29 mouse cellular contexts compared by ENCODE assay signal in the genomic region with DNA sequence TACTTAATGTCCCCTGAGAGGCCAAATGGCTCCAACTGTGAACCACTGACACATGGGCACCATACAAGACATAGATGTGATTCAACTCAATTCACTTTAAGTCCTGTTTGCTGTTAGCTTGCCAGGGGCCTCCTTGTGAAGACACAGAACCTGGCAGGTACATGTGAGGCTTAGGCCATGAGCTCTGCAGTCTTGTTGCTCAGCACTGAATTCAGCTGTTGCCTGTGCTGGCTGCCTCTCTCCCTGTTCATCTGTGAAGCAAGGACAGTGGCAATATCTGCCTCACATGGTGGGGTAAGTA.
DNase-seq lines count a peak whose midpoint lies in the region; ATAC-seq lines count a peak whose summit lies in the region.
"Had no signal": no experiment of that assay in that cellular context is flagged by ENCODE, and none has a peak within 500 bp of the region (broad histone marks: within the 10 kb centered on the region; RNA-seq: fewer than 3 reads in every experiment).

No protein-coding gene starts in this region.

- H3K9ac ChIP-seq in hindbrain, embryonic 15.5 days = no peak overlapping the region
- H3K9ac ChIP-seq in midbrain, embryonic 15.5 days = no peak overlapping the region
- H3K9ac ChIP-seq: embryonic facial prominence, embryonic 15.5 days; forebrain, embryonic 15.5 days; liver, embryonic 14.5 days; lung, embryonic 14.5 days had no signal

- ATAC-seq in hindbrain, embryonic 15.5 days (ENCODE audit: low FRiP score, low read depth) = 0 out of 2 replicates have a peak, but pooled peaks have one; percentile 23
- peak; percentile 45; the same call in 1 of the 2 replicates for ATAC-seq in midbrain, embryonic 15.5 days (replicated peaks)
- ATAC-seq: activated CD4-positive, CD25-positive, alpha-beta regulatory T cell, adult 4 months; forebrain, embryonic 15.5 days had no signal

- no peaks in the 10 kb centered on the region for H3K36me3 ChIP-seq in hindbrain, embryonic 10.5 days
- no peaks in the 10 kb centered on the region for H3K36me3 ChIP-seq in hindbrain, embryonic 15.5 days
- H3K36me3 ChIP-seq in midbrain, embryonic 15.5 days (replicated peaks) = no peaks in the 10 kb centered on the region
- H3K36me3 ChIP-seq: embryonic facial prominence, embryonic 15.5 days; forebrain, embryonic 15.5 days had no signal

- no peak overlapping the region for H3K4me2 ChIP-seq in hindbrain, embryonic 15.5 days
- H3K4me2 ChIP-seq in midbrain, embryonic 15.5 days = no peak overlapping the region
- H3K4me2 ChIP-seq: embryonic facial prominence, embryonic 15.5 days; forebrain, embryonic 15.5 days; heart, embryonic 11.5 days; lung, embryonic 14.5 days had no signal

- no peak overlapping the region for H3K4me3 ChIP-seq in hindbrain, embryonic 10.5 days
- H3K4me3 ChIP-seq in hindbrain, embryonic 15.5 days = no peak overlapping the region
- H3K4me3 ChIP-seq in midbrain, embryonic 15.5 days = no peak overlapping the region
- H3K4me3 ChIP-seq: embryonic facial prominence, embryonic 15.5 days; forebrain, embryonic 15.5 days; myocyte had no signal

- H3K27ac ChIP-seq in hindbrain, embryonic 10.5 days = peak overlapping the region; percentile 82
- peak overlapping the region; percentile 22; the same call in 1 of the 2 replicates for H3K27ac ChIP-seq in hindbrain, embryonic 15.5 days (replicated peaks)
- peak overlapping the region; percentile 11; the same call in 1 of the 2 replicates for H3K27ac ChIP-seq in midbrain, embryonic 15.5 days
- H3K27ac ChIP-seq: embryonic facial prominence, embryonic 15.5 days; forebrain, embryonic 15.5 days; kidney, postnatal 0 days; liver, embryonic 14.5 days had no signal

- H3K4me1 ChIP-seq in hindbrain, embryonic 10.5 days (replicated peaks) = peaks cover 32% of the 10 kb centered on the region
- no peaks in the 10 kb centered on the region for H3K4me1 ChIP-seq in hindbrain, embryonic 15.5 days (replicated peaks)
- H3K4me1 ChIP-seq in midbrain, embryonic 15.5 days = no peaks in the 10 kb centered on the region; the same call in 1 of the 2 replicates
- H3K4me1 ChIP-seq: embryonic facial prominence, embryonic 15.5 days had no signal

- no peaks in the 10 kb centered on the region for H3K27me3 ChIP-seq in hindbrain, embryonic 10.5 days (ENCODE audit: insufficient read depth, poor library complexity, severe bottlenecking)
- H3K27me3 ChIP-seq in hindbrain, embryonic 15.5 days = no peaks in the 10 kb centered on the region
- no peaks in the 10 kb centered on the region for H3K27me3 ChIP-seq in midbrain, embryonic 15.5 days (replicated peaks)
- H3K27me3 ChIP-seq: CH12.LX; embryonic facial prominence, embryonic 15.5 days; forebrain, embryonic 15.5 days had no signal

- DNase-seq in embryo, embryonic 9.5 days (ENCODE audit: extremely low spot score) = peak; percentile 6
- DNase-seq in embryo, embryonic 10 days (ENCODE audit: low spot score) = no peak
- DNase-seq in hindbrain, embryonic 10.5 days (ENCODE audit: low spot score) = peak; percentile 40
- DNase-seq in cerebellum, adult 18-20 months = no peak
- DNase-seq in urinary bladder, postnatal 36 days (ENCODE audit: low spot score in 2 of 2) = no peak
- DNase-seq in liver = no peak
- DNase-seq: adrenal gland, adult 8-10 months; cerebellum, adult 8-10 months; gastrocnemius, postnatal 36 days; heart, adult 18-20 months; heart, postnatal 4 days; kidney, adult 2 months; kidney, postnatal 4 days; left cerebral cortex, postnatal 4 days; lung, embryonic 14.5 days; lung, postnatal 14 days; right cerebral cortex, adult 18-20 months; spleen, adult 18-20 months; thymus, postnatal 14 days had no signal

- no peaks in the 10 kb centered on the region for H3K9me3 ChIP-seq in hindbrain, embryonic 10.5 days
- no peaks in the 10 kb centered on the region for H3K9me3 ChIP-seq in hindbrain, embryonic 15.5 days
- no peaks in the 10 kb centered on the region for H3K9me3 ChIP-seq in midbrain, embryonic 15.5 days
- H3K9me3 ChIP-seq: embryonic facial prominence, embryonic 15.5 days; forebrain, embryonic 15.5 days had no signal

Comparison
In these comparisons a context has a peak if more than half of its experiments do, and no peak if none do; other contexts are left out.
1. DNase-seq: peak in embryo, embryonic 9.5 days (single experiment) and hindbrain, embryonic 10.5 days (single experiment); none in embryo, embryonic 10 days (single experiment), cerebellum, adult 18-20 months (0 of 2), urinary bladder, postnatal 36 days (0 of 2) and liver (single experiment).
2. H3K27ac ChIP-seq: peak in every context shown above with its lines; median percentile 82 in hindbrain, embryonic 10.5 days; 22 in hindbrain, embryonic 15.5 days; 11 in midbrain, embryonic 15.5 days.